Mouse (Mus musculus): Measurements from ENCODE around the gene Mdm4. TPM values are rescaled to one million over a fixed set of nuclear protein-coding genes. Genes with fewer than 3 reads are reported as not detected.

Mdm4 gene
- total and polyA plus RNA-seq, 3 experiments, result 19.8 to 28.1 TPM; not detected in 1

GRCm38 (mm10) chr1:132956809-132957208 is 73.6 kb downstream of the Mdm4 start:
- no peaks in the 10 kb centered on the region for H3K79me2 ChIP-seq (ENCODE audit: control insufficient read depth, insufficient read depth, low read length, poor library complexity)
- no peak overlapping the region for H3K27ac ChIP-seq (ENCODE audit: control insufficient read depth, low read depth, low read length)
- H3K9me3 ChIP-seq (replicated peaks; ENCODE audit: insufficient read depth, low read length), result no peaks in the 10 kb centered on the region
- H3K36me3 ChIP-seq (ENCODE audit: control insufficient read depth in 1 of 2, insufficient read depth in 2 of 2, low read length in 2 of 2), result no peaks in the 10 kb centered on the region
- no peak for DNase-seq (ENCODE audit: low read depth, low spot score)
- no peak overlapping the region for H3K9ac ChIP-seq (ENCODE audit: control insufficient read depth, low read depth, low read length, poor library complexity, severe bottlenecking)
- H3K4me3 ChIP-seq (ENCODE audit: control insufficient read depth in 1 of 2, insufficient read depth in 1 of 2, low read depth in 2 of 2, low read length in 2 of 2), result no peak overlapping the region
- TF ChIP-seq USF1 (IDR thresholded peaks at IDR 0.05; ENCODE audit: low read depth, low read length), result no peak
- no peak for TF ChIP-seq POLR2AphosphoS2 (IDR thresholded peaks at IDR 0.05; ENCODE audit: low read length)
- TF ChIP-seq TAL1 (IDR thresholded peaks at IDR 0.05; ENCODE audit: low read length), result no peak
- no peak for TF ChIP-seq KAT2A (conservative IDR thresholded peaks at IDR 0.05; ENCODE audit: low read depth, low read length)
- TF ChIP-seq NELFE (IDR thresholded peaks at IDR 0.05; ENCODE audit: low read depth, low read length), result no peak
- no peak for TF ChIP-seq USF2 (IDR thresholded peaks at IDR 0.05; ENCODE audit: borderline replicate concordance in 1 of 2, insufficient read depth in 1 of 2, low read depth in 1 of 2, low read length in 2 of 2)
- no peak for TF ChIP-seq RAD21 (IDR thresholded peaks at IDR 0.05; ENCODE audit: low read depth, low read length)
- no peak for TF ChIP-seq ELF1 (IDR thresholded peaks at IDR 0.05; ENCODE audit: low read depth, low read length)
- no peaks in the 10 kb centered on the region for H3K4me1 ChIP-seq (ENCODE audit: control insufficient read depth in 1 of 2, insufficient read depth in 2 of 2, low read length in 2 of 2)
- H3K27me3 ChIP-seq (ENCODE audit: control insufficient read depth in 1 of 2, insufficient read depth in 2 of 2, low read length in 2 of 2), result peaks cover 10 to 12% of the 10 kb centered on the region in 2 experiments

GRCm38 (mm10) chr1:132947811-132948210 is 82.5 kb downstream of the Mdm4 start:
- H3K27ac ChIP-seq (ENCODE audit: control insufficient read depth, low read depth, low read length), result no peak overlapping the region
- DNase-seq (ENCODE audit: low read depth, low spot score), result no peak
- TF ChIP-seq GATA1 (IDR thresholded peaks at IDR 0.05; ENCODE audit: low read depth, low read length) (no peak), MAX (IDR thresholded peaks at IDR 0.05; ENCODE audit: low read length) (no peak), MEF2A (IDR thresholded peaks at IDR 0.05; ENCODE audit: extremely low read depth, insufficient replicate concordance, low read depth, low read length, poor library complexity, severe bottlenecking) (no peak), MYB (IDR thresholded peaks at IDR 0.05; ENCODE audit: low read depth, low read length) (no peak), GABPA (IDR thresholded peaks at IDR 0.05; ENCODE audit: low read depth, low read length) (no peak), POLR2AphosphoS2 (IDR thresholded peaks at IDR 0.05; ENCODE audit: low read length) (no peak), SIN3A (IDR thresholded peaks at IDR 0.05; ENCODE audit: low read length) (no peak), ZMIZ1 (IDR thresholded peaks at IDR 0.05; ENCODE audit: low read depth, low read length) (no peak), CTCF (IDR thresholded peaks at IDR 0.05 in 2 of 3, conservative IDR thresholded peaks at IDR 0.05 in 1 of 3; ENCODE audit: control insufficient read depth in 1 of 3, insufficient read depth in 1 of 3, low read depth in 2 of 3, low read length in 3 of 3, poor library complexity in 1 of 3, severe bottlenecking in 1 of 3) (no peak), RAD21 (IDR thresholded peaks at IDR 0.05; ENCODE audit: low read depth, low read length) (no peak), EP300 (IDR thresholded peaks at IDR 0.05; ENCODE audit: low read depth in 1 of 2, low read length in 2 of 2) (no peak), MYC (IDR thresholded peaks at IDR 0.05; ENCODE audit: low read depth, low read length) (no peak), TCF12 (IDR thresholded peaks at IDR 0.05; ENCODE audit: low read depth, low read length) (no peak), ELF1 (IDR thresholded peaks at IDR 0.05; ENCODE audit: low read depth, low read length) (no peak), USF2 (IDR thresholded peaks at IDR 0.05; ENCODE audit: borderline replicate concordance in 1 of 2, insufficient read depth in 1 of 2, low read depth in 1 of 2, low read length in 2 of 2) (no peak), MAZ (IDR thresholded peaks at IDR 0.05; ENCODE audit: low read depth, low read length) (no peak), POLR2AphosphoS5 (IDR thresholded peaks at IDR 0.05; ENCODE audit: borderline replicate concordance, low read depth, low read length) (no peak), TBP (IDR thresholded peaks at IDR 0.05; ENCODE audit: low read depth, low read length) (no peak), JUND (IDR thresholded peaks at IDR 0.05; ENCODE audit: low read depth, low read length) (no peak)
- no peak overlapping the region for H3K9ac ChIP-seq (ENCODE audit: control insufficient read depth, low read depth, low read length, poor library complexity, severe bottlenecking)
- H3K4me3 ChIP-seq (ENCODE audit: control insufficient read depth in 1 of 2, insufficient read depth in 1 of 2, low read depth in 2 of 2, low read length in 2 of 2), result no peak overlapping the region
- no peaks in the 10 kb centered on the region for H3K36me3 ChIP-seq (ENCODE audit: control insufficient read depth in 1 of 2, insufficient read depth in 2 of 2, low read length in 2 of 2)
- H3K4me1 ChIP-seq (ENCODE audit: control insufficient read depth in 1 of 2, insufficient read depth in 2 of 2, low read length in 2 of 2), result no peaks in the 10 kb centered on the region
- peaks cover 0 to 5% of the 10 kb centered on the region in 2 experiments; a peak in 3 of 4 replicates for H3K27me3 ChIP-seq (ENCODE audit: control insufficient read depth in 1 of 2, insufficient read depth in 2 of 2, low read length in 2 of 2)
- no peaks in the 10 kb centered on the region for H3K9me3 ChIP-seq (replicated peaks; ENCODE audit: insufficient read depth, low read length)
- H3K79me2 ChIP-seq (ENCODE audit: control insufficient read depth, insufficient read depth, low read length, poor library complexity), result no peaks in the 10 kb centered on the region

Data from MEL (cell line).